Mouse (Mus musculus) cortical plate, adult 2 months (tissue): Measurements from ENCODE around the gene Sh2b2.

Experiments
- CTCF ChIP-seq: fragments of 200-500 bp; IDR thresholded peaks from 2 replicates; pipeline ENCODE4 v1.5.1; 2011; ENCODE audit warnings: mild to moderate bottlenecking, control low read depth, low read length; ENCODE audit not compliant: insufficient read depth; ENCODE audit errors: extremely low read depth
- POLR2A ChIP-seq: fragments of 200-500 bp; IDR thresholded peaks from 2 replicates; pipeline ENCODE4 v1.6.1; 2011; ENCODE audit warnings: mild to moderate bottlenecking, low read length, control low read depth; ENCODE audit not compliant: insufficient read depth; ENCODE audit errors: extremely low read depth

DNA sequence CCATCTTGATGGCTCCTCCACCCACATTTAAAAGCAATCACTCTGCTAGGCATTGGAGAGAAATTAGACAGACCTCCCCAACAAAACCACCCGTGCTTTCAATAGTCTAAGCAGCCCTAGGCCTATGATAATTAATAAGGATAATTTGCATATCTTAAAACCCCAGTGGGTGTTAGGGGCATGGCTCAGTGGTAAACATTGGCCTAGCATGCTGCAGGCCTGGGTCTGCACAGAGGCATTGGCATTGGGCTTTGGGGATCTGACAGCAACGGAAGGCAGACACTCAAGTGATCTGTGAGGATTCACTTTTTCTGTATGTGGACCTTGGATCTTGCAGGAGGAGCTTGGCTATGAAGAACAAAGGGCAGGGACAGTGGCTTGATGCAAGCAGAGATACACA is 46.0 kb upstream of the Sh2b2 start:
- TF ChIP-seq CTCF (no peak), POLR2A (no peak)
